Mouse (Mus musculus) midbrain, embryonic 16.5 days (tissue): ENCODE data around the gene Pdzd3. TPM values are rescaled to one million over a fixed set of nuclear protein-coding genes. Genes with fewer than 3 reads are reported as not detected.

Source experiments
- ATAC-seq: fragments of 200-750 bp; cut with Nextera tagmentation; 2 replicates; pipeline ENCODE4 v1.8.0; 2017; ENCODE audit warnings: moderate TSS enrichment
- H3K27ac ChIP-seq: fragments of 300-500 bp; sonication (generic); 2 replicates; pipeline ENCODE4 v1.5.1; 2014; ENCODE audit warnings: mild to moderate bottlenecking, low read length, mixed read lengths
- H3K27me3 ChIP-seq: fragments of 300-500 bp; sonication (generic); 2 replicates; pipeline ENCODE4 v1.6.1; 2014; ENCODE audit warnings: low read depth, low read length, mixed read lengths; ENCODE audit not compliant: control insufficient read depth, insufficient read depth
- H3K36me3 ChIP-seq: fragments of 300-500 bp; sonication (generic); 2 replicates; pipeline ENCODE4 v1.6.1; 2014; ENCODE audit warnings: mild to moderate bottlenecking, low read length, moderate library complexity, mixed read lengths; ENCODE audit not compliant: control insufficient read depth, insufficient read depth
- H3K4me1 ChIP-seq: fragments of 300-500 bp; sonication (generic); 2 replicates; pipeline ENCODE4 v1.6.1; 2014; ENCODE audit warnings: mild to moderate bottlenecking, low read length, mixed read lengths; ENCODE audit not compliant: control insufficient read depth, insufficient read depth
- H3K4me2 ChIP-seq: fragments of 300-500 bp; sonication (generic); 2 replicates; pipeline ENCODE4 v1.6.1; 2014; ENCODE audit warnings: mild to moderate bottlenecking, low read length, mixed read lengths
- H3K4me3 ChIP-seq: fragments of 300-500 bp; sonication (generic); 2 replicates; pipeline ENCODE4 v1.5.1; 2014; ENCODE audit warnings: low read depth, mild to moderate bottlenecking, low read length, moderate library complexity, mixed read lengths
- H3K9ac ChIP-seq: fragments of 300-500 bp; sonication (generic); 2 replicates; pipeline ENCODE4 v1.6.1; 2014; ENCODE audit warnings: low read depth, low read length, mixed read lengths
- H3K9me3 ChIP-seq: fragments of 300-500 bp; sonication (generic); replicated peaks from 2 replicates; pipeline ENCODE4 v1.6.1; 2014; ENCODE audit warnings: mild to moderate bottlenecking, low read length, mixed read lengths; ENCODE audit not compliant: control insufficient read depth, poor library complexity, severe bottlenecking
- WGBS: fragments of 180-500 bp; shearing (Covaris S2); extraction: QIAGEN DNeasy Blood & Tissue Kit; methylation state at CpG from one replicate; pipeline ENCODE4 v1.1.7; 2014; 5-methylcytosine and 5-hydroxymethylcytosine counted together
- polyA plus RNA-seq: library from polyadenylated mRNA; unstranded; fragments of >200 nt; fragmentation: Nextera tagmentation; extraction: Ambion mirVana; gene quantifications from 2 replicates; pipeline ENCODE4 v1.2.1, GENCODE M21; 2015

Gene Pdzd3
- polyA plus RNA-seq, 1 experiment from 2014 or later = 0.72 TPM

DNA sequence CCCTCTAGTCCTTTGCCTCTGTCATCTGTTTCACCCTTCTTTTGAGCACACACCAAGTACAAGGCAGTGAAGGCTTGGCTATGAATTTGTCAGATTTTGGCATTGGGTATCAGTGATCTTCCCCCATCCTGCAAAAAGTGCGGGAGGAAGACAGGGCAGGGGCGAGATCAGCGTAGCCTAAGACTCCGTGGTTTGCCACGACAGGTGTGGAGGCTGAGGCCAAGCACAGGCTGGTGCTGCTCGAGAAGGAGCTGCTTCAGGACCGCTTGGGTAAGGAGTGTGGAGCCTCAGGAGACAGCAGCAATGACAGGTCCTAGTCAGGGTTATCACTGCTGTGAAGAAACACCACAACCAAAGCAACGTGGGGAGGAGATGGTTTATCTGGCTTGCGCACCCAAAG is 9.9 kb downstream of the Pdzd3 start:
- Histone ChIP-seq H3K9me3 (no peaks in the 10 kb centered on the region), H3K4me3 (no peak overlapping the region), H3K9ac (no peak overlapping the region), H3K27me3 (no peaks in the 10 kb centered on the region), H3K4me2 (no peak overlapping the region), H3K4me1 (no peaks in the 10 kb centered on the region), H3K27ac (no peak overlapping the region), H3K36me3 (no peaks in the 10 kb centered on the region)
- ATAC-seq = no peak
- WGBS = 75% methylated on average over 9 of the region's 9 CpGs

- Histone ChIP-seq H3K4me2 (no peak overlapping the region), H3K27ac (no peak overlapping the region), H3K27me3 (no peaks in the 10 kb centered on the region), H3K4me1 (no peaks in the 10 kb centered on the region), H3K9ac (no peak overlapping the region), H3K9me3 (no peaks in the 10 kb centered on the region), H3K4me3 (no peak overlapping the region), H3K36me3 (no peaks in the 10 kb centered on the region)
- WGBS = 42% methylated on average over 5 of the region's 5 CpGs
- no peak for ATAC-seq
Observed at GRCm38 (mm10) chr9:44240911-44241310, 10.4 kb downstream of the Pdzd3 start.

DNA sequence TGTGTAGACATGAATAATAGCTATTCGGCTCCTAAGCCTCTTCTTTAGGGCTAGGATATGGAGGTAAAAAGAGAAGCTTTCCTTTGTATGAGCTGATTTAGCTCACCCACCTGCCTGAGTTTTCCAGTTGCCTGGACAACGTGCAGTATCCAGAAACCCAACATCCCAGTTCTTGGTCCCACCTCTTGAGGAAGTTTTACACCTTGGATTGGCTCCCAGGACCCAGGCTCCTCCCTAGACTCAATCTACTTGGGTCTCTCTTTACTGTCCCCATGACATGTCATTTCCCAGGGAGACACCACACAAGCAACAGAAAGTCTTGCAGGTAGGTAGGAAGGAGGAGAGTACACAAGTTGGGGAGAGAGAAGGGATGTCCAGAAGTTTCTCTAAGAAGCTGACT is 10.9 kb downstream of the Pdzd3 start, which contains the start of gene Ccdc153:
Gene Ccdc153, plus strand, starts transcription at position 278 of the 400 bp plus-strand sequence.
- no peaks in the 10 kb centered on the region for H3K9me3 ChIP-seq
- WGBS = 55% methylated on average over 2 of the region's 2 CpGs
- H3K4me3 ChIP-seq = no peak within 1 kb of the TSS
- H3K4me1 ChIP-seq = no peaks in the 10 kb centered on the region
- ATAC-seq = no peak
- no peak within 1 kb of the TSS for H3K9ac ChIP-seq
- no peaks in the 10 kb centered on the region for H3K27me3 ChIP-seq
- H3K27ac ChIP-seq = no peak within 1 kb of the TSS
- no peaks in the 10 kb centered on the region for H3K36me3 ChIP-seq
- H3K4me2 ChIP-seq = no peak within 1 kb of the TSS

DNA sequence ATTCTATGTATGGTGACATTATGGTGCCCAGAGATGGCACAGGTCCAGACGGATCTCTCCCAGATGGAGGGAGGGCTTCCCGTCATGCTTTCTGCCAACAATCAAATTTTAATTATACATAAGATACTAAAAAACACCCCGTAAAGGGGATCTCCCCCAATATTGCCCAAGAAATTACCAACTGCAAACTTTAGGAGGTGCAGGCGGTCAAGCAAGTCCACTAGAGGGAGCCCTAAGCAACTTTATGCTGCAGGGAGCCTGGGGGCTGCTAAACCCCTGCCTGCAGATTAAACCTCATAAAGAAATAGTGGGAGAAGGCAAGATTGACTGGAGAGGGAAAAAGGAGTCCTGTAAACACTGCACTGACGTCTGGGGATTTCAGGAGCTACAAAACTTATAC is 11.8 kb downstream of the Pdzd3 start:
- no peak overlapping the region for H3K4me3 ChIP-seq
- peaks cover 2% of the 10 kb centered on the region; the same call in 1 of the 2 replicates for H3K4me1 ChIP-seq
- H3K9me3 ChIP-seq = no peaks in the 10 kb centered on the region
- no peak overlapping the region for H3K27ac ChIP-seq
- H3K9ac ChIP-seq = no peak overlapping the region
- no peaks in the 10 kb centered on the region for H3K27me3 ChIP-seq
- WGBS = 6% methylated on average over 5 of the region's 5 CpGs
- no peak for ATAC-seq
- H3K36me3 ChIP-seq = no peaks in the 10 kb centered on the region
- no peak overlapping the region for H3K4me2 ChIP-seq

- Histone ChIP-seq H3K9ac (no peak overlapping the region), H3K27ac (no peak overlapping the region), H3K9me3 (no peaks in the 10 kb centered on the region), H3K4me1 (peaks cover 4% of the 10 kb centered on the region; the same call in 1 of the 2 replicates), H3K4me2 (no peak overlapping the region), H3K4me3 (no peak overlapping the region), H3K27me3 (no peaks in the 10 kb centered on the region), H3K36me3 (no peaks in the 10 kb centered on the region)
- no peak for ATAC-seq
- WGBS = 80% methylated on average over 17 of the region's 17 CpGs
Observed at GRCm38 (mm10) chr9:44238501-44239190, 12.6 kb downstream of the Pdzd3 start.

GRCm38 (mm10) chr9:44237128-44237527 is 14.1 kb downstream of the Pdzd3 start:
- Histone ChIP-seq H3K4me2 (no peak overlapping the region), H3K27me3 (no peaks in the 10 kb centered on the region), H3K36me3 (no peaks in the 10 kb centered on the region), H3K9ac (no peak overlapping the region), H3K4me1 (peaks cover 12% of the 10 kb centered on the region), H3K4me3 (no peak overlapping the region), H3K27ac (no peak overlapping the region), H3K9me3 (no peaks in the 10 kb centered on the region)
- WGBS = 87% methylated on average over 4 of the region's 4 CpGs
- ATAC-seq = no peak

- H3K4me1 ChIP-seq = peaks cover 17% of the 10 kb centered on the region
- no peak for ATAC-seq
- H3K9ac ChIP-seq = no peak overlapping the region
- 60% methylated on average over 4 of the region's 4 CpGs for WGBS
- no peak overlapping the region for H3K4me2 ChIP-seq
- no peak overlapping the region for H3K4me3 ChIP-seq
- no peak overlapping the region for H3K27ac ChIP-seq
- no peaks in the 10 kb centered on the region for H3K27me3 ChIP-seq
- H3K9me3 ChIP-seq = no peaks in the 10 kb centered on the region
- no peaks in the 10 kb centered on the region for H3K36me3 ChIP-seq
Observed at GRCm38 (mm10) chr9:44236601-44237000, 14.7 kb downstream of the Pdzd3 start.

DNA sequence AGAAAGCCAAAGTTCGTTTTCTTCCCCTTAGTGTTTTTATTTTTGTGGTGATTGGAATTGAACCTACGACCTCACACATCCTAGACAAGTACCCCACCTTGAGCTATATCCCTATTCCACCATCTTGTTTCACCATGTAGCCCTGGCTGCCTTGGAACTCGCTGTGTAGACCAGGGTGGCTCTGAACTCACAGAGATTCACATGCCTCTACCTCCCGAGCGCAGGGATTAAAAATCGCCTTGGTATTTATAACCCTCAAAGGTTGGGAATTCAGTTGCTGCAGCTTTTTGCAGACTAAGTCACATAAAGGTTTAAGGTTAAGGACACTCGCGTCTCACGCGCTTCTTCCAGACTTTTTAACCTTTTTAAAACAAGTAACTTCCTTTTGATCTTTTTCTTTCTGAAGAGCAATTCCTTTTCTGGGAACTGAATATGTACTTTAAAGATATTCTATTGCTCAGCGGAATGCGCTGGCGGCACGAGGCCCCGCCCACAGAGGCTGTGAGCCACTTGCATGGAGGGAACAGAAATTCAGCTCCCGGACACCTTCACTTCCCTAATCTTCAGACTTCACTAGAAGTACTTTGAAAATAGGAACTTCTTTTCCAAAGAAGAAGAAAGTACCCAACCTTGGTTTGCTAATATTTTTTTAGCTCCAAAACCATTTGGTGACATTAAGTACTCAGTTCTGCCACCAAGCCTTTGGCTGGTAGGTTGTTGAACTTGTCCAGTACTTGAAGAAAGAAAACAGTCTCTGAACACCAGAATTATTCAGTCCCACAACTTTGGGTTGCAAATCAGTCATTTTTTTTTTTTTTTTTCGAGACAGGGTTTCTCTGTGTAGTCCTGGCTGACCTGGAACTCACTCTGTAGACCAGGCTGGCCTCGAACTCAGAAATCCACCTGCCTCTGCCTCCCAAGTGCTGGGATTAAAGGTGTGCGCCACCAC is 16.5 kb downstream of the Pdzd3 start:
- ATAC-seq = peak; percentile 40; the same call in 1 of the 2 replicates
- Histone ChIP-seq H3K4me1 (peaks cover 29% of the 10 kb centered on the region), H3K9me3 (no peaks in the 10 kb centered on the region), H3K4me3 (peak overlapping the region; percentile 88), H3K36me3 (no peaks in the 10 kb centered on the region), H3K27me3 (no peaks in the 10 kb centered on the region), H3K27ac (peak overlapping the region; percentile 70), H3K4me2 (peak overlapping the region; percentile 54), H3K9ac (peak overlapping the region; percentile 47)
- 28% methylated on average over 19 of the region's 19 CpGs for WGBS
